Mouse (Mus musculus) MEL (cell line): ENCODE measurements at regions not wholly inside any gene's neighbourhood (a gene's known extent, or its start where the extent isn't known, plus 50 kb on each side); places are given as distances from the start of the nearest gene placed in this dataset.

ENCODE experiments used
- DNase-seq: peaks from one replicate; pipeline ENCODE4 v3.0.0; 2011; ENCODE audit warnings: low read depth, low spot score
- H3K27ac ChIP-seq: 2 replicates; pipeline ENCODE4 v1.5.1; 2012; ENCODE audit warnings: low read depth, mild to moderate bottlenecking, control low read depth, low read length, moderate library complexity; ENCODE audit not compliant: control insufficient read depth
- H3K27me3 ChIP-seq, 2 experiments: fragments of 150-350 bp in 1 of 2; sonication (generic) in 1 of 2; 2 replicates each; pipeline ENCODE4 v1.6.1; 2012; ENCODE audit warnings: low read length in 2 of 2, mild to moderate bottlenecking in 2 of 2, improper control_type of control experiment in 1 of 2, moderate library complexity in 1 of 2; ENCODE audit not compliant: insufficient read depth in 2 of 2, control insufficient read depth in 1 of 2
- H3K36me3 ChIP-seq, 2 experiments: 2 replicates each; pipeline ENCODE4 v1.6.1; 2012 to 2014; ENCODE audit warnings: low read length in 2 of 2, improper control_type of control experiment in 1 of 2, inconsistent platforms in 1 of 2, mild to moderate bottlenecking in 1 of 2; ENCODE audit not compliant: insufficient read depth in 2 of 2, control insufficient read depth in 1 of 2
- H3K4me1 ChIP-seq, 2 experiments: fragments of 150-350 bp in 1 of 2; sonication (generic) in 1 of 2; 2 replicates each; pipeline ENCODE4 v1.6.1; 2012; ENCODE audit warnings: low read length in 2 of 2, improper control_type of control experiment in 1 of 2, mild to moderate bottlenecking in 1 of 2; ENCODE audit not compliant: insufficient read depth in 2 of 2, control insufficient read depth in 1 of 2
- H3K4me3 ChIP-seq, 2 experiments: fragments of 150-350 bp in 1 of 2; sonication (generic) in 1 of 2; 2 replicates each; pipeline ENCODE4 v1.5.1; 2012; ENCODE audit warnings: low read depth in 2 of 2, low read length in 2 of 2, mild to moderate bottlenecking in 2 of 2, moderate library complexity in 2 of 2, control low read depth in 1 of 2, improper control_type of control experiment in 1 of 2; ENCODE audit not compliant: control insufficient read depth in 1 of 2, insufficient read depth in 1 of 2
- H3K79me2 ChIP-seq: 2 replicates; pipeline ENCODE4 v1.6.1; 2012; ENCODE audit warnings: mild to moderate bottlenecking, low read length, moderate library complexity; ENCODE audit not compliant: control insufficient read depth, poor library complexity, insufficient read depth
- H3K9ac ChIP-seq: 2 replicates; pipeline ENCODE4 v1.6.1; 2012; ENCODE audit warnings: low read depth, mild to moderate bottlenecking, control low read depth, low read length, moderate library complexity; ENCODE audit not compliant: control insufficient read depth, poor library complexity, severe bottlenecking
- H3K9me3 ChIP-seq: fragments of 150-350 bp; sonication (generic); replicated peaks from 2 replicates; pipeline ENCODE4 v1.6.1; 2012; ENCODE audit warnings: mild to moderate bottlenecking, low read length, improper control_type of control experiment, moderate library complexity; ENCODE audit not compliant: insufficient read depth
- BHLHE40 ChIP-seq: IDR thresholded peaks from 2 replicates; pipeline ENCODE4 v1.6.1; 2012; ENCODE audit warnings: low read depth, mild to moderate bottlenecking, inconsistent platforms, low read length, improper control_type of control experiment, borderline replicate concordance
- CHD1 ChIP-seq: IDR thresholded peaks from 2 replicates; pipeline ENCODE4 v1.6.1; 2012; ENCODE audit warnings: low read depth, mild to moderate bottlenecking, inconsistent platforms, low read length, improper control_type of control experiment
- CTCF ChIP-seq, 3 experiments: IDR thresholded peaks in 2 of 3; conservative IDR thresholded peaks in 1 of 3; 2 replicates each; pipeline ENCODE4 v1.5.1; 2011 to 2012; ENCODE audit warnings: low read length in 3 of 3, low read depth in 2 of 3, mild to moderate bottlenecking in 2 of 3, improper control_type of control experiment in 1 of 3, inconsistent platforms in 1 of 3, mixed read lengths in 1 of 3, moderate library complexity in 1 of 3; ENCODE audit not compliant: control insufficient read depth in 1 of 3, insufficient read depth in 1 of 3, poor library complexity in 1 of 3, severe bottlenecking in 1 of 3
- E2F4 ChIP-seq: IDR thresholded peaks from 2 replicates; pipeline ENCODE4 v1.6.1; 2011; ENCODE audit warnings: low read depth, low read length, improper control_type of control experiment, borderline replicate concordance
- ELF1 ChIP-seq: IDR thresholded peaks from 2 replicates; pipeline ENCODE4 v1.6.1; 2014; ENCODE audit warnings: low read depth, mild to moderate bottlenecking, inconsistent platforms, low read length, improper control_type of control experiment, moderate library complexity
- EP300 ChIP-seq, 2 experiments: IDR thresholded peaks; 2 replicates each; pipeline ENCODE4 v1.6.1; 2011; ENCODE audit warnings: improper control_type of control experiment in 2 of 2, low read length in 2 of 2, low read depth in 1 of 2, mild to moderate bottlenecking in 1 of 2
- GABPA ChIP-seq: IDR thresholded peaks from 2 replicates; pipeline ENCODE4 v1.6.1; 2012; ENCODE audit warnings: low read depth, mild to moderate bottlenecking, inconsistent platforms, low read length, improper control_type of control experiment, moderate library complexity
- GATA1 ChIP-seq: IDR thresholded peaks from 2 replicates; pipeline ENCODE4 v1.6.1; 2011; ENCODE audit warnings: low read depth, low read length, improper control_type of control experiment
- HCFC1 ChIP-seq: IDR thresholded peaks from 2 replicates; pipeline ENCODE4 v1.6.1; 2012; ENCODE audit warnings: low read depth, mild to moderate bottlenecking, inconsistent platforms, low read length, improper control_type of control experiment, moderate library complexity
- JUND ChIP-seq: IDR thresholded peaks from 2 replicates; pipeline ENCODE4 v1.6.1; 2011; ENCODE audit warnings: low read depth, mild to moderate bottlenecking, improper control_type of control experiment, low read length
- MAFK ChIP-seq: IDR thresholded peaks from 2 replicates; pipeline ENCODE4 v1.6.1; 2011; ENCODE audit warnings: low read depth, mild to moderate bottlenecking, low read length, improper control_type of control experiment, borderline replicate concordance
- MEF2A ChIP-seq: IDR thresholded peaks from 2 replicates; pipeline ENCODE4 v1.6.1; 2014; ENCODE audit warnings: low read depth, mild to moderate bottlenecking, inconsistent platforms, low read length, improper control_type of control experiment; ENCODE audit not compliant: poor library complexity, insufficient replicate concordance, severe bottlenecking; ENCODE audit errors: extremely low read depth
- MXI1 ChIP-seq: IDR thresholded peaks from 2 replicates; pipeline ENCODE4 v1.6.1; 2011; ENCODE audit warnings: mild to moderate bottlenecking, low read depth, low read length, improper control_type of control experiment
- MYC ChIP-seq: IDR thresholded peaks from 2 replicates; pipeline ENCODE4 v1.6.1; 2011; ENCODE audit warnings: low read depth, mild to moderate bottlenecking, low read length, improper control_type of control experiment, moderate library complexity
- NRF1 ChIP-seq: IDR thresholded peaks from 2 replicates; pipeline ENCODE4 v1.6.1; 2014; ENCODE audit warnings: low read depth, mild to moderate bottlenecking, inconsistent platforms, low read length, improper control_type of control experiment, moderate library complexity; ENCODE audit not compliant: poor library complexity, insufficient read depth, severe bottlenecking
- POLR2A ChIP-seq, 2 experiments: IDR thresholded peaks; 2 replicates each; pipeline ENCODE4 v1.6.1; 2011 to 2012; ENCODE audit warnings: low read length in 2 of 2, mild to moderate bottlenecking in 2 of 2, control low read depth in 1 of 2, improper control_type of control experiment in 1 of 2, low read depth in 1 of 2, moderate library complexity in 1 of 2; ENCODE audit not compliant: control insufficient read depth in 1 of 2, insufficient read depth in 1 of 2, poor library complexity in 1 of 2
- POLR2AphosphoS2 ChIP-seq: IDR thresholded peaks from 2 replicates; pipeline ENCODE4 v1.6.1; 2011; ENCODE audit warnings: low read length, improper control_type of control experiment
- POLR2AphosphoS5 ChIP-seq: IDR thresholded peaks from 2 replicates; pipeline ENCODE4 v1.6.1; 2012; ENCODE audit warnings: low read depth, borderline replicate concordance, mild to moderate bottlenecking, inconsistent platforms, low read length, moderate library complexity, mixed read lengths
- RCOR1 ChIP-seq: IDR thresholded peaks from 2 replicates; pipeline ENCODE4 v1.6.1; 2012; ENCODE audit warnings: low read depth, mild to moderate bottlenecking, inconsistent platforms, low read length, improper control_type of control experiment
- TAL1 ChIP-seq: IDR thresholded peaks from 2 replicates; pipeline ENCODE4 v1.6.1; 2012; ENCODE audit warnings: mild to moderate bottlenecking, inconsistent platforms, low read length, moderate library complexity, mixed read lengths
- TBP ChIP-seq: IDR thresholded peaks from 2 replicates; pipeline ENCODE4 v1.8.0; 2011; ENCODE audit warnings: low read depth, low read length, improper control_type of control experiment
- TCF12 ChIP-seq: IDR thresholded peaks from 2 replicates; pipeline ENCODE4 v1.6.1; 2014; ENCODE audit warnings: low read depth, mild to moderate bottlenecking, inconsistent platforms, low read length, improper control_type of control experiment, moderate library complexity
- UBTF ChIP-seq: IDR thresholded peaks from 2 replicates; pipeline ENCODE4 v1.6.1; 2012; ENCODE audit warnings: low read depth, mild to moderate bottlenecking, inconsistent platforms, low read length, improper control_type of control experiment, moderate library complexity, borderline replicate concordance; ENCODE audit not compliant: insufficient read depth
- USF1 ChIP-seq: IDR thresholded peaks from 2 replicates; pipeline ENCODE4 v1.6.1; 2014; ENCODE audit warnings: low read depth, mild to moderate bottlenecking, inconsistent platforms, low read length, improper control_type of control experiment, moderate library complexity
- ZC3H11A ChIP-seq: IDR thresholded peaks from 2 replicates; pipeline ENCODE4 v1.6.1; 2012; ENCODE audit warnings: low read depth, mild to moderate bottlenecking, inconsistent platforms, low read length, improper control_type of control experiment
- ZKSCAN1 ChIP-seq: IDR thresholded peaks from 2 replicates; pipeline ENCODE4 v1.6.1; 2012; ENCODE audit warnings: low read depth, mild to moderate bottlenecking, inconsistent platforms, low read length, improper control_type of control experiment, moderate library complexity

GRCm38 (mm10) chr6:11353599-11353998 lies 553.7 kb downstream of the Ndufa4 start:
- H3K9ac ChIP-seq: no peak overlapping the region

GRCm38 (mm10) chr6:11334137-11334536 lies 573.2 kb downstream of the Ndufa4 start:
- TF ChIP-seq TAL1: no peak
- no peak for TF ChIP-seq MEF2A
- no peak for TF ChIP-seq EP300 (IDR thresholded peaks at IDR 0.05; ENCODE audit: low read depth in 1 of 2, low read length in 2 of 2)
- TF ChIP-seq BHLHE40: no peak
- Histone ChIP-seq H3K79me2 (no peaks in the 10 kb centered on the region), H3K4me1 (no peaks in the 10 kb centered on the region), H3K27ac (no peak overlapping the region), H3K36me3 (no peaks in the 10 kb centered on the region), H3K9ac (no peak overlapping the region), H3K9me3 (no peaks in the 10 kb centered on the region), H3K27me3 (no peaks in the 10 kb centered on the region), H3K4me3 (no peak overlapping the region)
- DNase-seq: no peak

More at GRCm38 (mm10) chr6:11353599-11353998, 553.7 kb downstream of the Ndufa4 start:
- no peaks in the 10 kb centered on the region for H3K79me2 ChIP-seq
- H3K36me3 ChIP-seq: no peaks in the 10 kb centered on the region
- H3K9me3 ChIP-seq: no peaks in the 10 kb centered on the region
- H3K27ac ChIP-seq: no peak overlapping the region
- H3K4me1 ChIP-seq: no peaks in the 10 kb centered on the region
- no peak overlapping the region for H3K4me3 ChIP-seq
- H3K27me3 ChIP-seq: no peaks in the 10 kb centered on the region
- TF ChIP-seq HCFC1: no peak
- TF ChIP-seq ZKSCAN1: no peak
- no peak for TF ChIP-seq USF1
- TF ChIP-seq GABPA: no peak
- TF ChIP-seq MXI1: no peak
- TF ChIP-seq TBP: no peak
- TF ChIP-seq POLR2A (IDR thresholded peaks at IDR 0.05; ENCODE audit: control insufficient read depth in 1 of 2, insufficient read depth in 1 of 2, low read depth in 1 of 2, low read length in 2 of 2, poor library complexity in 1 of 2): no peak
- no peak for TF ChIP-seq POLR2AphosphoS2
- TF ChIP-seq CTCF (IDR thresholded peaks at IDR 0.05 in 2 of 3, conservative IDR thresholded peaks at IDR 0.05 in 1 of 3; ENCODE audit: control insufficient read depth in 1 of 3, insufficient read depth in 1 of 3, low read depth in 2 of 3, low read length in 3 of 3, poor library complexity in 1 of 3, severe bottlenecking in 1 of 3): no peak
- no peak for TF ChIP-seq TCF12
- TF ChIP-seq MYC: no peak
- no peak for DNase-seq

- Histone ChIP-seq H3K9ac (no peak overlapping the region), H3K4me3 (no peak overlapping the region), H3K9me3 (no peaks in the 10 kb centered on the region), H3K36me3 (no peaks in the 10 kb centered on the region), H3K27ac (no peak overlapping the region), H3K27me3 (no peaks in the 10 kb centered on the region), H3K79me2 (no peaks in the 10 kb centered on the region), H3K4me1 (no peaks in the 10 kb centered on the region)
- DNase-seq: no peak
- TF ChIP-seq MAFK (no peak), USF1 (no peak), NRF1 (no peak), MEF2A (no peak), GATA1 (no peak), E2F4 (no peak), EP300 (IDR thresholded peaks at IDR 0.05; ENCODE audit: low read depth in 1 of 2, low read length in 2 of 2) (no peak), TBP (no peak), CHD1 (no peak), ZKSCAN1 (no peak), BHLHE40 (no peak), RCOR1 (no peak), POLR2AphosphoS5 (no peak), ZC3H11A (no peak), JUND (no peak), ELF1 (no peak), POLR2AphosphoS2 (no peak), UBTF (no peak)
These were observed 593.6 kb downstream of the Ndufa4 start for GRCm38 (mm10) chr6:11313744-11314143.
